Mouse (Mus musculus): ENCODE measurements around the gene Azin2. TPM values are rescaled to one million over a fixed set of nuclear protein-coding genes. Genes with fewer than 3 reads are reported as not detected.
A peak's percentile ranks its signal among the peaks of the same experiment; 100 is the strongest.

Gene Azin2
- polyA plus RNA-seq, 1 experiment from 2014 or later: 6.8 TPM

GRCm38 (mm10) chr4:128993025-128993662 lies 30.9 kb upstream of the Azin2 start:
- no peaks in the 10 kb centered on the region for H3K9me3 ChIP-seq (replicated peaks)
- peak overlapping the region; percentile 85 for H3K4me2 ChIP-seq
- ATAC-seq (replicated peaks; ENCODE audit: insufficient number of reproducible peaks, insufficient read depth, low FRiP score, low read depth): peak; percentile 98
- H3K9ac ChIP-seq: peak overlapping the region; percentile 84
- H3K4me3 ChIP-seq: peak overlapping the region; percentile 88
- H3K36me3 ChIP-seq: no peaks in the 10 kb centered on the region
- peak overlapping the region; percentile 87 for H3K27ac ChIP-seq
- no peaks in the 10 kb centered on the region for H3K27me3 ChIP-seq
- peaks cover 46% of the 10 kb centered on the region for H3K4me1 ChIP-seq (replicated peaks)
- WGBS: under 1% methylated on average over 49 of the region's 49 CpGs

DNA sequence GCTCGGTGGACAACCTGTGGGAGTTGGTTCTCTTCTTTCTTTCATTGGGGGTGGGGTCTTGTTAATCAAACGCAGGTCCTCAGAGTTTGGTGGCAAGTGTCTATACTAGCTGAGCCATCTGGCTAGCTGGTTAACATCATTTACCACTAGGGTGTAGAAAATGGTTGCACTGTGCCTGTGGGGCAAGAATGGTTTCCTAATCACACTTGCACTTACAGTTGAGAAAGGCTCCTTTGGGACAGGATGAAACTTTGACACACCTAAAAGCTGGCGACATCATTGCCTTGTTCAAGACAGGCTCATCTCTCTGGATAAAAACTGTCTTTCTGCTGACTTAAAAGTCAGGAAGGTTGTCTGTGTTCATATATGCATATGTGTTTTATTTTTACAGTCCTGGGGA lies 29.9 kb upstream of the Azin2 start:
- H3K9ac ChIP-seq: no peak overlapping the region
- no peak overlapping the region for H3K4me2 ChIP-seq
- no peak overlapping the region for H3K27ac ChIP-seq
- 85% methylated on average over 3 of the region's 3 CpGs for WGBS
- H3K4me1 ChIP-seq (replicated peaks): peaks cover 37% of the 10 kb centered on the region
- ATAC-seq (replicated peaks; ENCODE audit: insufficient number of reproducible peaks, insufficient read depth, low FRiP score, low read depth): no peak
- no peaks in the 10 kb centered on the region for H3K36me3 ChIP-seq
- no peaks in the 10 kb centered on the region for H3K27me3 ChIP-seq
- no peak overlapping the region for H3K4me3 ChIP-seq
- no peaks in the 10 kb centered on the region for H3K9me3 ChIP-seq (replicated peaks)

- Histone ChIP-seq H3K4me3 (peak within 1 kb of the TSS; percentile 88; the same call in 1 of the 2 replicates), H3K27me3 (no peaks in the 10 kb centered on the region), H3K4me2 (peak within 1 kb of the TSS; percentile 85), H3K36me3 (no peaks in the 10 kb centered on the region), H3K4me1 (replicated peaks) (peaks cover 30% of the 10 kb centered on the region), H3K9ac (no peak within 1 kb of the TSS), H3K9me3 (replicated peaks) (no peaks in the 10 kb centered on the region), H3K27ac (peak within 1 kb of the TSS; percentile 60)
- 91% methylated on average over 9 of the region's 9 CpGs for WGBS
- ATAC-seq (replicated peaks; ENCODE audit: insufficient number of reproducible peaks, insufficient read depth, low FRiP score, low read depth): no peak
Observed at GRCm38 (mm10) chr4:128991500-128992008, 29.3 kb upstream of the Azin2 start, which contains the start of gene Ak2. Gene Ak2 (plus strand): TSS chr4:128991958.

DNA sequence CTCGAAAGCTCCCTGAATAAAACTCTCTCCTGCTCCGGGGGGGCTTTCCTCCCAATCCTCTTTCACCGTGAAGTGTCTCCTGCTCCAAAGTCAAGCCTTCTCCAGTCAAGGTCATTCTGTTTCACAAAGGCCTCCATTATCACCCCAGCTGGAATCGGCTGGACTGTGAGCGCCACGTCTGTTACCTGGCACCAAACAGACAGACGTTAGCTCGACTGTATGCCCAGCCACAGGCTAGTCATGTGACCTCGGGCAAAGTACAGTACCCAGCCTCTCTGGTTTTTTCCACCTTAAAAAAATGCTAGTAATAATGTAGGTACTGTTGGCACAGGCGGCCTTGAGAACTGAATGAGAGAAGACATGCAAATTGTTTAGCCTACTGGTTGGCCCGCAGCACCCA lies 27.4 kb upstream of the Azin2 start:
- Histone ChIP-seq H3K4me1 (replicated peaks) (peaks cover 13% of the 10 kb centered on the region), H3K27me3 (no peaks in the 10 kb centered on the region), H3K9ac (no peak overlapping the region), H3K4me3 (no peak overlapping the region), H3K4me2 (no peak overlapping the region), H3K36me3 (no peaks in the 10 kb centered on the region), H3K9me3 (replicated peaks) (no peaks in the 10 kb centered on the region), H3K27ac (no peak overlapping the region)
- no peak for ATAC-seq (replicated peaks; ENCODE audit: insufficient number of reproducible peaks, insufficient read depth, low FRiP score, low read depth)
- 47% methylated on average over 11 of the region's 11 CpGs for WGBS

DNA sequence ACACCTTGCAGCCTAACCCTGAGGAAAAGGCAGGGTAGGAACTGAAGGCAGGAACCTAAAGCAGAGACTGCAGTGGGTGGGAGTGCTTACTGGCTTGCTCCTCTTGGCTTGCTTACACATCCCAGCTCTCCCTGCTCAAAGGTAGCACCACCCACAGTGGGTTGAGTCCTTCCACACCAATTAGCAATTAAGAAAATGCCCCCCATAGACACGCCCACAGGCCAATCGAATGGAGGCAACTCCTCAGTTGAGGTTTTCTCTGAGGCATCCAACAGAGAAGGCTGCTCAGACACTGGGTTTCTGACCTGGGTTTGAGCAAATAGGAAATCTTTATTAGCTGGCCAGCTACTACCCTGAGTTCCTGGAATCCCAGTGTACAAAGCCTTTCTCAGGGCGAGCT lies 26.7 kb upstream of the Azin2 start:
- WGBS: 74% methylated on average over 3 of the region's 3 CpGs

GRCm38 (mm10) chr4:128984600-128984999 lies 22.4 kb upstream of the Azin2 start:
- Histone ChIP-seq H3K27ac (no peak overlapping the region), H3K36me3 (no peaks in the 10 kb centered on the region), H3K4me3 (no peak overlapping the region), H3K4me1 (replicated peaks) (0 out of 2 replicates have a peak, but pooled peaks cover 2% of the 10 kb centered on the region), H3K27me3 (no peaks in the 10 kb centered on the region), H3K9ac (no peak overlapping the region), H3K4me2 (no peak overlapping the region), H3K9me3 (replicated peaks) (no peaks in the 10 kb centered on the region)
- ATAC-seq (replicated peaks; ENCODE audit: insufficient number of reproducible peaks, insufficient read depth, low FRiP score, low read depth): no peak
- WGBS: 60% methylated on average over 3 of the region's 3 CpGs

More for the DNA sequence above, 26.7 kb upstream of the Azin2 start:
- H3K27me3 ChIP-seq: no peaks in the 10 kb centered on the region
- no peaks in the 10 kb centered on the region for H3K36me3 ChIP-seq
- peaks cover 6% of the 10 kb centered on the region for H3K4me1 ChIP-seq (replicated peaks)
- H3K4me3 ChIP-seq: no peak overlapping the region
- no peak overlapping the region for H3K4me2 ChIP-seq
- no peaks in the 10 kb centered on the region for H3K9me3 ChIP-seq (replicated peaks)
- no peak for ATAC-seq (replicated peaks; ENCODE audit: insufficient number of reproducible peaks, insufficient read depth, low FRiP score, low read depth)
- no peak overlapping the region for H3K27ac ChIP-seq
- no peak overlapping the region for H3K9ac ChIP-seq

DNA sequence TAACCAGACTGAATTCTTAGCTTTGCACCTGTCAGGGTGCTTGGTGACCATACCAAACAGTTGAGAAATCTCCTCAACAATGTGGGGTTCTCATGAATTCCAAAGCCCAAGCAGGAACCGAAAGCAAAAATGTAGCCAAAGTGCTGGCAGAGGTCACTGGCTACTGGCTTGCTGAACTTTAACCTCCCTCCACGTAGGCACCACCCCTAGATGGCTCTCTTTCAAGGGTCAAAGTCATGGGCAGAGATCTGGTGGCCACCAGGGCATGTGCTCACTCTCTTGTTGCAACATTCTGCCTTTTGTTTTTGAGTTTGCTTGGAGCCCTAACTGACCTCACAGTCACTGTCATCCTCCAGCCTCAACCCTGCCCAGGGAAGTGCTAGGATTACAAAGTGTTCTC lies 21.4 kb upstream of the Azin2 start:
- Histone ChIP-seq H3K36me3 (no peaks in the 10 kb centered on the region), H3K9ac (no peak overlapping the region), H3K27me3 (no peaks in the 10 kb centered on the region), H3K4me1 (replicated peaks) (0 out of 2 replicates have a peak, but pooled peaks cover 2% of the 10 kb centered on the region), H3K27ac (no peak overlapping the region), H3K9me3 (replicated peaks) (no peaks in the 10 kb centered on the region), H3K4me2 (no peak overlapping the region), H3K4me3 (no peak overlapping the region)
- WGBS: 57% methylated on average over 2 of the region's 2 CpGs
- ATAC-seq (replicated peaks; ENCODE audit: insufficient number of reproducible peaks, insufficient read depth, low FRiP score, low read depth): no peak

- no peaks in the 10 kb centered on the region for H3K27me3 ChIP-seq
- no peak for ATAC-seq (replicated peaks; ENCODE audit: insufficient number of reproducible peaks, insufficient read depth, low FRiP score, low read depth)
- WGBS: 72% methylated on average over 2 of the region's 2 CpGs
Observed at GRCm38 (mm10) chr4:128983151-128983550, 20.9 kb upstream of the Azin2 start.

GRCm38 (mm10) chr4:128981833-128982180 lies 19.6 kb upstream of the Azin2 start:
- 52% methylated on average over 11 of the region's 11 CpGs for WGBS
- ATAC-seq (replicated peaks; ENCODE audit: insufficient number of reproducible peaks, insufficient read depth, low FRiP score, low read depth): no peak
- Histone ChIP-seq H3K27ac (no peak overlapping the region), H3K4me1 (replicated peaks) (0 out of 2 replicates have a peak, but pooled peaks cover 4% of the 10 kb centered on the region), H3K4me2 (no peak overlapping the region), H3K4me3 (no peak overlapping the region), H3K9ac (no peak overlapping the region), H3K27me3 (no peaks in the 10 kb centered on the region), H3K36me3 (no peaks in the 10 kb centered on the region), H3K9me3 (replicated peaks) (no peaks in the 10 kb centered on the region)

More at GRCm38 (mm10) chr4:128983151-128983550, 20.9 kb upstream of the Azin2 start:
- no peaks in the 10 kb centered on the region for H3K36me3 ChIP-seq
- no peak overlapping the region for H3K4me2 ChIP-seq
- H3K4me3 ChIP-seq: no peak overlapping the region
- 0 out of 2 replicates have a peak, but pooled peaks cover 2% of the 10 kb centered on the region for H3K4me1 ChIP-seq (replicated peaks)
- no peak overlapping the region for H3K9ac ChIP-seq
- H3K27ac ChIP-seq: no peak overlapping the region
- H3K9me3 ChIP-seq (replicated peaks): no peaks in the 10 kb centered on the region

GRCm38 (mm10) chr4:128980890-128981832 lies 18.9 kb upstream of the Azin2 start:
- no peak for ATAC-seq (replicated peaks; ENCODE audit: insufficient number of reproducible peaks, insufficient read depth, low FRiP score, low read depth)

GRCm38 (mm10) chr4:128978634-128979033 lies 16.4 kb upstream of the Azin2 start:
- Histone ChIP-seq H3K27ac (no peak overlapping the region), H3K27me3 (no peaks in the 10 kb centered on the region), H3K4me1 (replicated peaks) (0 out of 2 replicates have a peak, but pooled peaks cover 4% of the 10 kb centered on the region), H3K4me2 (no peak overlapping the region), H3K9ac (no peak overlapping the region), H3K36me3 (no peaks in the 10 kb centered on the region), H3K4me3 (no peak overlapping the region), H3K9me3 (replicated peaks) (no peaks in the 10 kb centered on the region)
- ATAC-seq (replicated peaks; ENCODE audit: insufficient number of reproducible peaks, insufficient read depth, low FRiP score, low read depth): no peak
- WGBS: 48% methylated on average over 1 of the region's 1 CpGs

More at GRCm38 (mm10) chr4:128980890-128981832, 18.9 kb upstream of the Azin2 start:
- H3K4me3 ChIP-seq: no peak overlapping the region
- no peak overlapping the region for H3K4me2 ChIP-seq
- no peaks in the 10 kb centered on the region for H3K9me3 ChIP-seq (replicated peaks)
- H3K27ac ChIP-seq: no peak overlapping the region
- H3K36me3 ChIP-seq: no peaks in the 10 kb centered on the region
- H3K9ac ChIP-seq: no peak overlapping the region
- no peaks in the 10 kb centered on the region for H3K27me3 ChIP-seq
- H3K4me1 ChIP-seq (replicated peaks): 0 out of 2 replicates have a peak, but pooled peaks cover 4% of the 10 kb centered on the region
- 71% methylated on average over 12 of the region's 12 CpGs for WGBS

Measured in heart, embryonic 15.5 days (tissue).